Mouse (Mus musculus) thymus, adult 2 months (tissue): ENCODE data around the gene Mrnip.

Experiments
- CTCF ChIP-seq: fragments of 200-500 bp; IDR thresholded peaks from 2 replicates; pipeline ENCODE4 v1.5.1; 2012; ENCODE audit warnings: mild to moderate bottlenecking, control low read depth, low read length, moderate library complexity, borderline replicate concordance; ENCODE audit not compliant: control insufficient read depth, poor library complexity, insufficient read depth; ENCODE audit errors: extremely low read depth
- POLR2A ChIP-seq: fragments of 200-500 bp; IDR thresholded peaks from 2 replicates; pipeline ENCODE4 v1.6.1; 2012; ENCODE audit warnings: mild to moderate bottlenecking, low read length, control low read depth, moderate library complexity; ENCODE audit not compliant: control insufficient read depth, poor library complexity, insufficient read depth; ENCODE audit errors: extremely low read depth

DNA sequence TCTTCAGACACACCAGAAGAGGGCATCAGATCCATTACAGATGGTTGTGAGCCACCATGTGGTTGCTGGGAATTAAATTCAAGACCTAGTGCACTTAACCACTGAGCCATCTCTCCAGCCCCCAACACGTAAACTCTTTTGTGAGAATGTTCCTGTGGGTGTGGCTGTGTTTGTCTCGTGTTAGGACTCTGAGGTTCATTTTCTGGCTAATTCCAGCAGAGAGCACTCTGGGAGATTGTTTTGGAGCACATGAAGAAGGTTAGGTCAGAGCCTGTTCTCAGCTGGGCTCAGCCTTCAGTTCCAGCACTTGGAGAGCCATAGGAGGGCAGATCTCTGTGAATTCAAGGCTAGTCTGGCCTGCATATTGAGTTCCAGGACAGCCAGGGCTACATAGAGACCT, 45.6 kb downstream of the Mrnip start:
- TF ChIP-seq CTCF (no peak), POLR2A (no peak)
